ENCODE assay signal across 21 mouse cellular contexts in genomic region chr4:87100936-87101335, GRCm38 (mm10).
A peak's percentile ranks its signal among the peaks of the same experiment; 100 is the strongest.
DNase-seq lines count a peak whose midpoint lies in the region; ATAC-seq lines count a peak whose summit lies in the region.
"Had no signal": no experiment of that assay in that cellular context is flagged by ENCODE, and none has a peak within 500 bp of the region (broad histone marks: within the 10 kb centered on the region; RNA-seq: fewer than 3 reads in every experiment).

No protein-coding gene starts in this region.

- no peak overlapping the region for H3K4me3 ChIP-seq in kidney, embryonic 15.5 days (replicated peaks)
- H3K4me3 ChIP-seq in midbrain, embryonic 10.5 days, result no peak overlapping the region
- H3K4me3 ChIP-seq in midbrain, embryonic 15.5 days, result no peak overlapping the region
- no peak overlapping the region for H3K4me3 ChIP-seq in embryonic facial prominence, embryonic 12.5 days
- H3K4me3 ChIP-seq in limb, embryonic 10.5 days, result no peak overlapping the region
- H3K4me3 ChIP-seq: forebrain, embryonic 12.5 days; gastrocnemius, adult 2 months; heart, embryonic 15.5 days; hindbrain, embryonic 13.5 days had no signal

- no peak for DNase-seq in kidney, adult 11 months
- no peak for DNase-seq in midbrain, embryonic 10.5 days (ENCODE audit: low spot score)
- no peak for DNase-seq in limb, embryonic 10.5 days (ENCODE audit: low spot score)
- DNase-seq in cerebellum, postnatal 25 days, result no peak
- no peak for DNase-seq in yolk sac, embryonic 10.5 days (ENCODE audit: low spot score)
- DNase-seq: adrenal gland, adult 2 months; adrenal gland, postnatal 25 days; cerebellum, adult 18-20 months; cerebellum, adult 9-11 months; gastrocnemius, adult 2 months; gastrocnemius, postnatal 25 days; heart, adult 18-20 months; heart, postnatal 14 days had no signal

- no peak overlapping the region for H3K4me2 ChIP-seq in kidney, embryonic 15.5 days
- H3K4me2 ChIP-seq in midbrain, embryonic 15.5 days, result no peak overlapping the region
- no peak overlapping the region for H3K4me2 ChIP-seq in embryonic facial prominence, embryonic 12.5 days (replicated peaks)
- H3K4me2 ChIP-seq: forebrain, embryonic 12.5 days; heart, embryonic 11.5 days; heart, embryonic 15.5 days; hindbrain, embryonic 13.5 days had no signal

- peak; percentile 60 for ATAC-seq in kidney, embryonic 15.5 days (replicated peaks; ENCODE audit: low FRiP score)
- no peak for ATAC-seq in midbrain, embryonic 15.5 days (replicated peaks)
- ATAC-seq in embryonic facial prominence, embryonic 12.5 days (ENCODE audit: insufficient number of reproducible peaks, insufficient read depth, low FRiP score, low TSS enrichment), result 0 out of 2 replicates have a peak, but pooled peaks have one; percentile 47
- ATAC-seq: forebrain, embryonic 16.5 days had no signal

- no peaks in the 10 kb centered on the region for H3K36me3 ChIP-seq in kidney, embryonic 15.5 days
- no peaks in the 10 kb centered on the region for H3K36me3 ChIP-seq in midbrain, embryonic 10.5 days
- no peaks in the 10 kb centered on the region for H3K36me3 ChIP-seq in midbrain, embryonic 15.5 days (replicated peaks)
- H3K36me3 ChIP-seq in embryonic facial prominence, embryonic 12.5 days, result no peaks in the 10 kb centered on the region
- no peaks in the 10 kb centered on the region for H3K36me3 ChIP-seq in limb, embryonic 10.5 days
- H3K36me3 ChIP-seq: forebrain, embryonic 12.5 days; heart, embryonic 15.5 days; hindbrain, embryonic 13.5 days had no signal

- WGBS in kidney, embryonic 15.5 days, result 57% methylated on average over 5 of the region's 5 CpGs
- 76% methylated on average over 5 of the region's 5 CpGs for WGBS in midbrain, embryonic 10.5 days
- 78% methylated on average over 5 of the region's 5 CpGs for WGBS in midbrain, embryonic 15.5 days
- WGBS in embryonic facial prominence, embryonic 12.5 days, result 55% methylated on average over 5 of the region's 5 CpGs
- 64% methylated on average over 5 of the region's 5 CpGs for WGBS in limb, embryonic 10.5 days

- H3K4me1 ChIP-seq in kidney, embryonic 15.5 days, result no peaks in the 10 kb centered on the region
- H3K4me1 ChIP-seq in midbrain, embryonic 10.5 days, result peaks cover 5% of the 10 kb centered on the region; the same call in 1 of the 2 replicates
- H3K4me1 ChIP-seq in midbrain, embryonic 15.5 days, result no peaks in the 10 kb centered on the region
- H3K4me1 ChIP-seq in embryonic facial prominence, embryonic 12.5 days, result no peaks in the 10 kb centered on the region
- H3K4me1 ChIP-seq in limb, embryonic 10.5 days, result peaks cover 6% of the 10 kb centered on the region
- H3K4me1 ChIP-seq: forebrain, embryonic 12.5 days; heart, embryonic 15.5 days; hindbrain, embryonic 13.5 days had no signal

- H3K27me3 ChIP-seq in kidney, embryonic 15.5 days, result no peaks in the 10 kb centered on the region
- no peaks in the 10 kb centered on the region for H3K27me3 ChIP-seq in midbrain, embryonic 10.5 days (ENCODE audit: low read depth, poor library complexity, severe bottlenecking)
- H3K27me3 ChIP-seq in midbrain, embryonic 15.5 days (replicated peaks), result no peaks in the 10 kb centered on the region
- H3K27me3 ChIP-seq in embryonic facial prominence, embryonic 12.5 days, result no peaks in the 10 kb centered on the region
- H3K27me3 ChIP-seq in limb, embryonic 10.5 days (ENCODE audit: low read depth, poor library complexity, severe bottlenecking), result no peaks in the 10 kb centered on the region
- H3K27me3 ChIP-seq: forebrain, embryonic 12.5 days; heart, embryonic 15.5 days; hindbrain, embryonic 13.5 days had no signal

- H3K9me3 ChIP-seq in kidney, embryonic 15.5 days (replicated peaks), result no peaks in the 10 kb centered on the region
- no peaks in the 10 kb centered on the region for H3K9me3 ChIP-seq in midbrain, embryonic 10.5 days (replicated peaks)
- H3K9me3 ChIP-seq in midbrain, embryonic 15.5 days, result no peaks in the 10 kb centered on the region
- no peaks in the 10 kb centered on the region for H3K9me3 ChIP-seq in embryonic facial prominence, embryonic 12.5 days
- no peaks in the 10 kb centered on the region for H3K9me3 ChIP-seq in limb, embryonic 10.5 days (replicated peaks)
- H3K9me3 ChIP-seq: forebrain, embryonic 12.5 days; heart, embryonic 15.5 days; hindbrain, embryonic 13.5 days had no signal

- H3K27ac ChIP-seq in kidney, embryonic 15.5 days, result no peak overlapping the region
- 0 out of 2 replicates have a peak overlapping the region, but pooled peaks have one; percentile 30 for H3K27ac ChIP-seq in midbrain, embryonic 10.5 days (replicated peaks)
- H3K27ac ChIP-seq in midbrain, embryonic 15.5 days, result no peak overlapping the region
- no peak overlapping the region for H3K27ac ChIP-seq in embryonic facial prominence, embryonic 12.5 days
- 0 out of 2 replicates have a peak overlapping the region, but pooled peaks have one; percentile 3 for H3K27ac ChIP-seq in limb, embryonic 10.5 days
- H3K27ac ChIP-seq: forebrain, embryonic 12.5 days; gastrocnemius, adult 2 months; heart, embryonic 15.5 days; hindbrain, embryonic 13.5 days had no signal

- H3K9ac ChIP-seq in kidney, embryonic 15.5 days, result no peak overlapping the region
- H3K9ac ChIP-seq in midbrain, embryonic 15.5 days, result no peak overlapping the region
- no peak overlapping the region for H3K9ac ChIP-seq in embryonic facial prominence, embryonic 12.5 days
- H3K9ac ChIP-seq: forebrain, embryonic 12.5 days; heart, embryonic 15.5 days; hindbrain, embryonic 13.5 days had no signal

Comparison
In these comparisons a context has a peak if more than half of its experiments do, and no peak if none do; other contexts are left out.
1. H3K27ac ChIP-seq: peak in midbrain, embryonic 10.5 days (single experiment) and limb, embryonic 10.5 days (single experiment); none in kidney, embryonic 15.5 days (single experiment), midbrain, embryonic 15.5 days (single experiment) and embryonic facial prominence, embryonic 12.5 days (single experiment).